Mouse (Mus musculus) Patski (cell line): ENCODE measurements at regions not wholly inside any gene's neighbourhood (a gene's known extent, or its start where the extent isn't known, plus 50 kb on each side); places are given as distances from the start of the nearest gene placed in this dataset.
A peak's percentile ranks its signal among the peaks of the same experiment; 100 is the strongest.

Experiments used
- ATAC-seq: fragments of 100-300 bp; one replicate; pipeline ENCODE4 v1.8.0; 2021
- CTCF ChIA-PET: fragments of 350-600 bp; sonication (Branson Sonifier 250); formaldehyde crosslinking; loops from one replicate; lab custom pipeline; 2022; ENCODE audit warnings: inconsistent platforms; lab: Charles Lee
- POLR2A ChIA-PET: fragments of 350-600 bp; sonication (Branson Sonifier 250); formaldehyde crosslinking; loops from one replicate; lab custom pipeline; 2022; ENCODE audit warnings: antibody characterized with exemption, inconsistent platforms; lab: Charles Lee
- DNase-seq: peaks from one replicate; pipeline ENCODE4 v3.0.0-alpha.2; 2011; ENCODE audit warnings: low read depth, low spot score
- H3K27me3 ChIP-seq: fragments of 371-371 bp; one replicate; pipeline ENCODE4 v1.5.1; 2021
- CTCF ChIP-seq: fragments of 100-300 bp; IDR thresholded peaks from one replicate; pipeline ENCODE4 v1.5.1; 2021
- in situ Hi-C: fragments of 300-500 bp; cut with MboI; formaldehyde crosslinking; loops from 3 replicates; pipeline ENCODE4 v1.11.1; 2018; ENCODE audit warnings: low pct_unique_long_range_greater_than_20kb, mixed read lengths

- DNase-seq (no peak), ATAC-seq (no peak)
- in situ Hi-C loops = no loop called here
- no peak for TF ChIP-seq CTCF
- POLR2A ChIA-PET = interaction anchor here (0.7 kb wide), 1 partner anchor 1157 kb away, joined by 3 read pairs; no protein-coding TSS in a partner anchor
- H3K27me3 ChIP-seq = no peaks in the 10 kb centered on the region
- CTCF ChIA-PET = interaction anchor here (0.8 to 1.3 kb wide), 2 partner anchors 11 to 16 kb away, joined by 3 to 4 read pairs; no protein-coding TSS in a partner anchor
Observed at GRCm38 (mm10) chr3:148143776-148144175, 846.6 kb downstream of the Adgrl2 start.

GRCm38 (mm10) chr3:148136791-148137251, 853.5 kb downstream of the Adgrl2 start:
- TF ChIP-seq CTCF = no peak
- ChIA-PET CTCF (interaction anchor here (1.3 to 1.7 kb wide), 2 partner anchors 46 to 53 kb away, joined by 3 to 4 read pairs; no protein-coding TSS in a partner anchor), POLR2A (no interaction called here)
- DNase-seq (peak; percentile 34), ATAC-seq (no peak)
- H3K27me3 ChIP-seq = no peaks in the 10 kb centered on the region
- in situ Hi-C loops = no loop called here

- ATAC-seq = no peak
- ChIA-PET CTCF (no interaction called here), POLR2A (no interaction called here)
- in situ Hi-C loops = no loop called here
- H3K27me3 ChIP-seq = no peaks in the 10 kb centered on the region
- DNase-seq = no peak
- no peak for TF ChIP-seq CTCF
Observed at GRCm38 (mm10) chr3:148134646-148135045, 855.7 kb downstream of the Adgrl2 start.

GRCm38 (mm10) chr3:148115576-148115975, 874.8 kb downstream of the Adgrl2 start:
- no peak for DNase-seq
- CTCF ChIA-PET = interaction anchor here (1.0 to 1.5 kb wide), 2 partner anchors 11 to 17 kb away, joined by 3 to 4 read pairs; no protein-coding TSS in a partner anchor
- TF ChIP-seq CTCF = no peak
- POLR2A ChIA-PET = no interaction called here
- no peaks in the 10 kb centered on the region for H3K27me3 ChIP-seq
- in situ Hi-C loops = no loop called here
- ATAC-seq = no peak

- ChIA-PET POLR2A (no interaction called here), CTCF (interaction anchor here (1.2 to 1.4 kb wide), 2 partner anchors 10 to 12 kb away, joined by 3 read pairs; no protein-coding TSS in a partner anchor)
- DNase-seq = no peak
- no peak for TF ChIP-seq CTCF
- no peaks in the 10 kb centered on the region for H3K27me3 ChIP-seq
- no peak for ATAC-seq
- in situ Hi-C loops = no loop called here
Observed at GRCm38 (mm10) chr3:148112204-148112603, 878.2 kb downstream of the Adgrl2 start.

- no peak for ATAC-seq
- no peaks in the 10 kb centered on the region for H3K27me3 ChIP-seq
- in situ Hi-C loops = no loop called here
- ChIA-PET POLR2A (no interaction called here), CTCF (interaction anchor here (1.6 to 2.9 kb wide), 2 partner anchors 8 to 13 kb away, joined by 3 to 11 read pairs; no protein-coding TSS in a partner anchor)
- DNase-seq = no peak
- TF ChIP-seq CTCF = no peak
Observed at GRCm38 (mm10) chr3:148107031-148107430, 883.3 kb downstream of the Adgrl2 start.

GRCm38 (mm10) chr3:148093930-148094329, 896.4 kb downstream of the Adgrl2 start:
- no peak for TF ChIP-seq CTCF
- DNase-seq (no peak), ATAC-seq (no peak)
- CTCF ChIA-PET = interaction anchor here (1.0 to 2.4 kb wide), 2 partner anchors 14 to 16 kb away, joined by 3 to 11 read pairs; no protein-coding TSS in a partner anchor
- no peaks in the 10 kb centered on the region for H3K27me3 ChIP-seq
- in situ Hi-C loops = no loop called here
- POLR2A ChIA-PET = no interaction called here

- no peak for ATAC-seq
- in situ Hi-C loops = no loop called here
Observed at GRCm38 (mm10) chr3:148075841-148076240, 914.5 kb downstream of the Adgrl2 start.

GRCm38 (mm10) chr3:148066701-148067100, 923.7 kb downstream of the Adgrl2 start:
- POLR2A ChIA-PET = no interaction called here
- DNase-seq (no peak), ATAC-seq (no peak)
- CTCF ChIA-PET = no interaction called here
- TF ChIP-seq CTCF = no peak
- H3K27me3 ChIP-seq = no peaks in the 10 kb centered on the region
- in situ Hi-C loops = no loop called here

More at GRCm38 (mm10) chr3:148075841-148076240, 914.5 kb downstream of the Adgrl2 start:
- no peak for TF ChIP-seq CTCF
- POLR2A ChIA-PET = interaction anchor here (1.1 kb wide), 1 partner anchor 14 kb away, joined by 3 read pairs; no protein-coding TSS in a partner anchor
- no peak for DNase-seq
- CTCF ChIA-PET = no interaction called here
- no peaks in the 10 kb centered on the region for H3K27me3 ChIP-seq

- POLR2A ChIA-PET = interaction anchor here (0.6 kb wide), 2 partner anchors 413 to 1250 kb away, joined by 3 read pairs; no protein-coding TSS in a partner anchor
- ATAC-seq (no peak), DNase-seq (no peak)
- CTCF ChIA-PET = no interaction called here
- TF ChIP-seq CTCF = no peak
- H3K27me3 ChIP-seq = peaks cover 6% of the 10 kb centered on the region
- in situ Hi-C loops = no loop called here
Observed at GRCm38 (mm10) chr3:148056074-148056473, 934.3 kb downstream of the Adgrl2 start.

GRCm38 (mm10) chr3:148052516-148052915, 937.8 kb downstream of the Adgrl2 start:
- peaks cover 6% of the 10 kb centered on the region for H3K27me3 ChIP-seq
- DNase-seq (no peak), ATAC-seq (no peak)
- CTCF ChIA-PET = interaction anchor here (1.5 to 1.6 kb wide), 2 partner anchors 8 to 29 kb away, joined by 4 to 5 read pairs; no protein-coding TSS in a partner anchor
- in situ Hi-C loops = no loop called here
- POLR2A ChIA-PET = no interaction called here
- no peak for TF ChIP-seq CTCF
